Mouse (Mus musculus) MN1 (cell line): ENCODE data around the gene Kcnd2.

Experiments
- DNase-seq: peaks from one replicate; pipeline ENCODE4 v3.0.0-alpha.2; 2016; ENCODE audit warnings: low spot score

The Kcnd2 gene

GRCm38 (mm10) chr6:21692861-21693350 lies 477.6 kb downstream of the Kcnd2 start:
- no peak for DNase-seq

GRCm38 (mm10) chr6:21697641-21698040 lies 482.3 kb downstream of the Kcnd2 start:
- no peak for DNase-seq

DNA sequence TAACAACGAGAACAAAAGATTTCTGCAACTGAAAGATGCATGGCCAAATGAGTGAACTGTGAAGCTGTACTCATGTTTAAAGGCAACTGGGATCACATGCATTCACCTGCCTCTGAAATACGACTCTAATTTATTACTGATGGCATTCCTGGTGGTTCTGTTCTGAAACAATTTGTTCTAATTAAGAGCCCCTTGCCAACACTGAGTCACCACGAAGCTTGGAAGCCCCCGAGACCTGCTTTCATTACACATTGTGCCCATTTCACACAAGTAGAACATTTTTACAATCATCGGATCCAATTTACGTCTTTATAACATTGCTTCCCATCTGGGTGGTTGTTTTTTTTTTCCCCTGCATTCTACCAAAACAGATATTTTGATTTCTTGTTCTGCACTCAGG lies 485.8 kb downstream of the Kcnd2 start:
- no peak for DNase-seq

- DNase-seq, result peak; percentile 36
Observed at GRCm38 (mm10) chr6:21709228-21709627, 493.9 kb downstream of the Kcnd2 start.

DNA sequence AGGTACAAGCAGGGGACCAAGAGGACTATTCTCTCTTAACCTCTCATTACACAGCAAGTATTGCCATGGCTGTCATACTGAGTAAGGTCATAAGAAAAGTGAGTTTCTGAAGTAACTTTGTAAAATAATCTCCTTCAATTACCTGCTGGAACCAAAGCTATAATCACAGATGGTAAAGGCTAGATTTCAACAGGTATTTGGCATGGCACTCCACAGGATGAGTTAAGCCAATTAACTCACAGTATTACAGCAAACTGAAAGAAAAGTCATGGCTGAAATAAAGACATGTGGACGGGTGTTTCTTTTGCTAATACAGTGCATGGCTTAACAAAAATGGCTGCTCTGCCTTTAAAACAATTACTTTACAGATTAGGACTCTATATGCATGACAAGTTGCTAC lies 503.8 kb downstream of the Kcnd2 start:
- no peak for DNase-seq

GRCm38 (mm10) chr6:21722238-21722637 lies 506.9 kb downstream of the Kcnd2 start:
- DNase-seq, result no peak

DNA sequence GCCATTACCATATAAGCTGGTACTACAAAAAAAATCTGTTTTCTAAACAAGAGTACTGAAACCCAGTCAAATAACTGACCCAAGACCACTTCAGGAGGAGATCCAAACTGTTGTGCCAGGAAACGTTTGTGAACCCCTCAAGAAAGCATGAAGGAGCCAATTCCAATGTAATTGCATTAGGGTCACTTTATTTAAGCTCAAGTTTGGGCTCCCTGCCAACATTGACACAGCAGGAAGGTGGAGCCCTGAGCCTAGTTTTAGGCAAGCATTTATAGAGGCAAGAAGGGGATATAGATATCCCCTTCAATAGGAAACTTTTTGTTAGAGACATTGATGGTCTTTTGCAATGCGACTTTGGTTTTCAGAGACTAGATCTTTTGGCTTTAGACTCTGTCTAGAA lies 525.3 kb downstream of the Kcnd2 start:
- no peak for DNase-seq

DNA sequence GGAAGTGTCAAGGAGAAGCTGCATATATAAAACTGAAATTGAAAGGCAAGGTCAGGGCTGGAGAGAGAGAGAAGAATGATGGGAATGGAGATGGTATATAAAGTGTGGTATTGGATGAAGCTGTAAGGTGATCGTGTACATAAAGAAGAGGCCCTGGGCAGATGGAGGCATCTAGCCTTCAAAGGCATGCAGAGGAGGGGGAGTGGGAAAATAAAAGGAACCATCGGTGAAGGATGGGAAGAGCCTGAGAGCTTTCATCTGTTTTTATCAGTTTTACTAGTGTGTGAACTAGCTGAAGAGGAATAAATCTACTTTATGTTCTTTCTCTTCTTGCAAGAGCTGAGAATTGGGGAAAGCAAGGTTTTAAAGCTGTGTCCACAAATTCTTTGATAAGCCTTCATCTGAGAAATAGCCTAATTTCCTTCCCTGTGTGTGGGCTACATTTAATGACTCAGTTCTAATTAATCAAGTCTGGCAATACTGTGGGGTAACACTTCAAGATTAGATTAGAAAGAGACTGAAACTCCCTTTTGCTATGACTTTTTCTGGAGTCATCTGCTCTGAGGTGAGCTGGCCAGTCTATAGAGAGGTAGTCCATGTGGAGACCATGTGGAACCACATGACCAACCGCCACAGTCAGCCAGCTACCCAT lies 529.4 kb downstream of the Kcnd2 start:
- DNase-seq, result no peak

DNA sequence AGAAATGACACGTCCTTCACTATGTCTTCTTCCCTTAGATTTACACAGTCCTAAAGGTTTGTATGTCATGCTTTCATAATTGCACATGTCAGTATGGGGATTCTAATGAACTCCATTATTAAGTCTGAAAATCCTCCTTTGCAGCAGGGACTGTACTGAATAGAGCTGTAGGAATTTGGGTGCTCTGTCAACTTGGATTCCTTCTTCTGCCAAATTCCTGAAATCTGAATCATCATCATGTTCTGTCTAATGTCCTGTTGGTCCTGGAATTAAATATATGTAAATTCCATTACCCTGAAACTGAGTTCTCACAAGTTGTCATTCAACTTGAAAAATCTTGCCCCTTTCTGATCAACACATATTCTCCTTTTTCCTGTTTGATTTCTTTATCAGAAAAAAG lies 532.2 kb downstream of the Kcnd2 start:
- no peak for DNase-seq

DNA sequence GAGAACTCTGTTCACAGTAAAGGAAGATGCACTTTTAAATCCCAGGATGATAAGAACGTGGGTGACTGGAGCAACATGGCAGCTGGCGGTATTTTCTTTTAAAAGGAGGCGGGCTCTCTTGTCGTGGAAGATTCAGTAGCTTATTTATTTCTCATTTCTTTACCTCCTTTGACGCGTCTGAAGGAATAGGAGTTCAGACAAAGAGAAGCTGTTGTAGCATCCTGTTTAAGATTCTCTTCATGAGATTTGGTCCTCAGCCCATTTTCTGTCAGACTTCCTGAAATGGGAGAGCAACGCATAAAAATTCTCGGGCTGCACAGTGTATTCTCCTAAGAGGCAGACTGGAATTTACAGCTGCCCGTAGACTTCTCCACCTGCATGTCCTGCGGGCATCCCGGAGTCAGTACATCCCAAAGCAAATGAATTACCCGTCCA lies 552.5 kb downstream of the Kcnd2 start:
- DNase-seq, result no peak

DNA sequence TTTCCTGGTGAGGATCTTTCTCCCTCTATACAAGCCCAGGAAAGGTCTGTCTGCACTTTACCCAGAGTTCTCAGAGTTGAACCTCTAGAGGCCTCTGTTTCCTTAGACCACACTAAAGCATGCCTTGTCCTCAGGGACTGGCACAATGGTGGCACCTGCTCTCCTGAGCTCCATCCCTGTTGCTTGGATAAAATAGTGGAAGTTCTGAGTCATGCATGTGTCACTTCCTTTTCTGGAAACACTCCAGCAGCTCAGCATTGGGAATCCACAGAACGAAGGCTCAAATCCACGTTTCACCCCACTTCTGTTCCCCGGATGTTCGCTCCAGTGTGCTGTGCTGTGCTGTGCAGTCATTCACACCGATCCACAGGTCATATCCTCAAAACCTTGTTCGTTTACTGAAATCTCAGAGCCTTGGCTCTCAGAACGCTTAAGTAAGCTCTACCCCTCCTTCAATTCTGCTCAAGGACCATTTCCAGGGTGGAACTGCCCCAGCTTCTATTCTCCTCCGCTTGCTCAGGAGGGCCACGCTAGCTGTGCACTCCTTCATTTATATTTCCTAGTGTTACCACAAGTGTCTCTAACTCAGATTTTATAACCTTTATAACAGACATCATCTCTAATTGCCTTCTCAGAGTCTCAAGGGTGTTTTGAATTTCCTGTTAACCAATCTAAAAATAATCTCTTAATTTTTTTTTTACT lies 553.6 kb downstream of the Kcnd2 start:
- DNase-seq, result no peak

DNA sequence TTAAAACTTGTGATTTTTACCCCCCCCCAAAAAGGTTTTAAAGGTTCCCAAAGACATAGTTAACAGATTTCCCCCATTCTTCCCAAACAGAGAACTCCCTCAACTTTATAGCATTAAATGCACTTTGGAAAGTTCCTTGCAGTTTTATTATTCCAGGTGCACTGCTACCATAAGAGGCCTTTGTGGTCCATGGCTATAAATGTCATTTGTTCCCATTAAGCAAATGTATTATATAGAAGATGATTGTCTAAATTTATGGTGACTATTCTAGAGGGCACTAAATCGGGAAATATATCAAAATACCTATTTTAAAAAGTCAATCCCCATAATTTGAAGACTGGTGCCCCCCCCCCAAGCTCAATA lies 554.1 kb downstream of the Kcnd2 start:
- DNase-seq, result no peak

- DNase-seq, result no peak
Observed at GRCm38 (mm10) chr6:21774213-21774916, 559.1 kb downstream of the Kcnd2 start.
